Mouse (Mus musculus) ES-CJ7 (cell line): ENCODE measurements around the gene Sik1.
"Not testable (repeated sequence)": the region's sequence is repeated elsewhere in the genome, so short reads cannot be mapped to it uniquely, and the experiment has no call there.

Source experiments
- DNase-seq: peaks from one replicate; pipeline ENCODE4 v3.0.0; 2011; ENCODE audit warnings: low read depth, low spot score

The Sik1 gene

DNA sequence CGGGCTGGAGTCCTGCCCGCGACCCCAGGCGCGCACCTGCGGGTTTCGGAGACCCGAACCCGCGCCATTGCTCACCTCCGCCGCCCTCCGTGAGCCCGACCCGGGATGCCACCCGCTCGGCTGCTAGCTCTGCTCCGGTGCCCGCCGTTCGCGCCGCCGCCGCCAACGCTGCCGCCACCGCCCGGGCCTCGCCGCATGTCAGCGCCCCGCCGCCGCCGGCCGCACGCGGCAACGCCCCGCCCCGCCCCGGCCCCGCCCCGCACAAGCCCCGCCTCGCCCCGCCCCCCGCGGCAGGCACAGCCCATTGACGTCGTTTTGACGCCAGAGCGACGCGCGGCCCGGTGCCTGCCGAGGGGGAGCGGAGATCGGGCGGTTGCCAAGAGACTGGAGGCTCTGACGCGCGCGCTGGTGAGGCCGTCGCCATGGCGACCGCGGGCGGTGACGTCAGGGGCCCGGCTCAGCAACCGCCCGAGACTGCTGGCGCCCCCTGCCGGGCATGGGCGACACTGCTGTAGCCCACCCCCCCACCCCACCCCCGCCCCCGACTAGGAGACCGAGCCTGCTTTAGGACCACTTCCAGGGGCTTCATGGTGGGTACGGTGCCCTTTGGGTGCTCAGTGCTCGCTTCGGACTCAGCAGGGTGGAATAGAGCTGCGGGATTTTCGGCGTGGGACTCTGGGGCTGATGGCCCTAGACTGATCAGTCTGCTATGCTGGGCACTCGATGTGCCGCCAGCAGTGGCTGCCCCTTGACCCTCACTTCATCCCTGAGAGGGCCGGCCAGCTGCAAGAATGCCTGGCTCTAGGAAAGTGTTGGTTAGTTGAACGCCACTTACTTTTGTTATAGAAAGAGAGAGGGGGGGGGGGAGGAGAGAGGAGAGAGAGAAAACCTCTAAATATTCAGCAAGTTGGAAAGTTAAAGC lies at the start of gene Sik1:
Gene Sik1, minus strand, starts transcription at position 208 of the 922 bp plus-strand sequence.
- DNase-seq, result peak; percentile 98

DNA sequence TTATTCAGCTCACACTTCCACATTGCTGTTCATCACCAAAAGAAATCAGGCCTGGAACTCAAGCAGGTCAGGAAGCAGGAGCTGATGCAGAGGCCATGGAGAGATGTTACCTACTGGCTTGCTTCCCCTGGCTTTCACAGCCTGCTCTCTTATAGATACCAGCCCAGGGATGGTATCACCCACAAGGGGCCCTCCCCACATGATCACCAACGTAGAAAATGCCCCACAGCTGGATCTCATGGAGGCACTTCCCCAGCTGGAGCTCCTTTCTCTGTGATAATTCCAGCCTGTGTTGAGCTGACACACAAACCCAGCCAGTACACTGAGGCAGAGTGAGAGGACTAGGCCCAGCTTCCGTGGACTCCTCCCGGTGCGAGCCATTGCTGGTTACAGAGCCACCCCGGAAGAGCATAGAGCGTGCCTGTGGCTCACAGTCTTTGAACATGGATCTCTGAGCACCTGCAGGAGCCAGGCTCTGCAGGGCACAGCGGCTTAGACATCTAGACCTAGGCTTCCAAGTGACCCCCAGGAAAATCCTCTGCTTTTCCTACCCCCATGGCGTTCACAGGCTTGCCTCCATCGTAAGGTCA lies 49.7 kb upstream of the Sik1 start:
- DNase-seq, result no peak

DNA sequence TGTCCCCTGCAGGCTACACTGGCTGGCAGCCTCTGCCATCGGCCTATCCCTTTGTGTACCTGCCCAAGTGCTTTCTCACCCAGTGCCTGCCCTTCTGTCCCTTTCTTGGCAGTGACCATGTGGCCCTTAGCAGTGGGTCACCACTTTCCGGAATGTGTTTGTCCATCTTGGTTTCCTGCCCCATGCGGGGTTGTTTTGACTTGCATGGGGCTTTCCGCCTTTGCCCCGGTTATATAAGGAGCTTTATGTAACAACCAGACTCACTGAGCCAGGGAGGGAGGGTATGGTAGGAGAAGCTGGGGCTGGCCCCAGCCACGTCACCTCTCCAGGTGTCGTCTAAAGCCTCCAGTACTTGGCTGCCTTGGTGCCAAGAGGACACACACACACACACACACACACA lies 48.4 kb upstream of the Sik1 start:
- no peak for DNase-seq

DNA sequence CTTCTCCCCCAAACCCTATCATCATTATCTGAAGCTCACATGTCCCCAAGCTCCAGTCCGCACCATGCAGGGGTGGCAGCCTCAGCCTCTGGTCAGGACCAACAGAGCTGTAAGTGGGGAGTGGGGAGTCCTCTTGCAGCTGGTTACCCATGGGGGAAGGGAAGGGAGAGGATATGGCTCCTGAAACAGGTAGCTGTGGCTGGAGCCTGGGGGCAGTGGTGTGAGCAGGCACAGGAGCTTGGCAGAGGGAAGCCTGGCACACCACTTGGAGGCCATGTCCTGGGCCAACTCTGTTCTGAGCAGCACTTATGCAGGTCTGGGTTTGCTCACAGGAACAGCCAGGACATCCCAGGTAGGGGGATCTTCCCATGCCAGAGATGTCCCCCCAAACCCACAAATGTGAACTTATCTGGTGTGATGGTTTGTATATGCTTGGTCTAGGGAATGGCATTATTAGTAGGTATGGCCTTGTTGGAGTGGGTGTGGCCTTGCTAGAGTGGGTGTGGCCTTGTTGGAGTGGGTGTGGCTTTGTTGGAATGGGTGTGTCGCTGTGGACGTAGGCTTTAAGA lies 47.1 kb upstream of the Sik1 start:
- DNase-seq, result peak; percentile 22

DNA sequence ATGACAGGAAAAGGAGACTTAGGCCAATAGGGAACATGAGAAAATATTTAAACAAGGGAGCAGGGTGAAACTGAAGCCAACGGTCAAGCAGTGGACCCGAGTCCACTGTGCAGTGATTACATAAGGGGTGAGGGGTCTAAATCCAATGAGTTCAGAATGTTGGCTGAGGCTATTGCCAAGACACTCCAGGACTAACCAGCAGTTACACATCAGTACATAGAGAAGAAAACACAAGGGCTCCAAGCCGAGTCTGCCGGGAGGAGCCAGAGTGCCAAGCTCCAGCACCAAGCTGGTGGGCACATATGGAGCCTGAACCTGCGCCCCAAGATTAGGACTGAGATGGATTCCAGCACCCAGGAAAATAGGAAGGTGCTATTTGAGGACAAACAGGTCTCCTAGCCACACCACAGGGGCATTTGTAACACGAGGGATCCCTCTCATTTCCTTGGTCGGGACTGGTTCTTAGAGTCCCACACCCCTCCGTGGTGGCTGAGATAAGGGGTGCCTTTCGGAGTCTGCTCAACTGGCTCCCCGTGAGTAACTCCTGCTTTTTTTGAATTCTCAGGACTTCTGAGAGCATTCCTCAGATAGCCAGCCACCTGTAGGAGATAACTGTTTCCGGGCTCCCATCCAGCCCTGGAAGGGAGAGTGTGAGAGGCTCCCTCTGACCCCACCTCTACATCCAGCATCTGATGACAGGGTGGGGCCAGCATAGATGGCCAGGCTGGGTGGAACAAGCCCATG lies 46.0 kb upstream of the Sik1 start:
- DNase-seq, result no peak

DNA sequence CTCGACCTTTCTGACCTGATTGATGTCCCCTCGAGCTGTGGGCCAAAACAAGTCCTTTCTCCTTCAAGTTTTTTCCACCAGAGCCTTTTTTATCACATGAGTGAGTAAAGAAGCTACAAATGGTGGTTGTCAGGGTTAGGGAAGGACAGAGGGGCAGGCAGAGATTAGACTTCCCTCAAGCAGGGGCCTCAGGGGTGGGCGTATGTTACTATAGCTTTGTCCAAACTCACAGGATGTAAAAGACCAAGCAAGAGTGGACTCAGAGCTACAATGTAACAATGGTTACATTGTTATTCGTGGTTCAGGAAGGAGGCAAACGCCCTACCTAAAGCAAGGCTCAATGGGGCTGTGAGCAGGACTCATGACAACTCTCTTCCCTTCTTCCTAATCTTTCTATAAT lies 43.3 kb upstream of the Sik1 start:
- DNase-seq, result peak; percentile 48

DNA sequence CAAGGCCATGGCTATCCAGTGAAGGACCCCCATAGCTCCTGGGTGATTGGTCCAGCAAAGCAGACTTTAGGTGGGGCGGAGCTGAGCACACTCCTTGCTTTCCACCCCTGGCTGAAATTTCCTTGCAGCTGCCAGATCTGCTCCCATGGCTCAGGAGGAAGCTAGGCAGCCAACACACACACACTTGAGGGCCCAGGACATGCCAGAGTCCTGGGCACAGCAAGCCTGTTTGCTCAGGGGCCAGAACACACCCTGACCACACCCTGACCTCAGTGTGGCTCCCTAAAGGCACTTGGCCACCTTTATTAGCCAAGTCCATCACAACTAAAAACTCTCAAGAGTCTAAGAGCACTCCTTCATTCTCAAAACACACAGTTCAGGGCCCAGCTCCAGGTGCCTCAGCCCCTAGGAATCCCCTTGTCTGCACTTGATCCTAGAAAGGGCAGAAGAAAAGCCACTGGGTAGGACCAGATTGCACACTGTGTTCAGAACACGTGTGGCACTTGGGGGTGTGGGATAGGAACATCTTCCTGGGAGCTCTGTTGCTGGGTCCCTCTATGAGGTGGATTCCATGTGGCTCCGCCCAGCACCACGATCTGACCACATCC lies 41.7 kb upstream of the Sik1 start:
- no peak for DNase-seq

DNA sequence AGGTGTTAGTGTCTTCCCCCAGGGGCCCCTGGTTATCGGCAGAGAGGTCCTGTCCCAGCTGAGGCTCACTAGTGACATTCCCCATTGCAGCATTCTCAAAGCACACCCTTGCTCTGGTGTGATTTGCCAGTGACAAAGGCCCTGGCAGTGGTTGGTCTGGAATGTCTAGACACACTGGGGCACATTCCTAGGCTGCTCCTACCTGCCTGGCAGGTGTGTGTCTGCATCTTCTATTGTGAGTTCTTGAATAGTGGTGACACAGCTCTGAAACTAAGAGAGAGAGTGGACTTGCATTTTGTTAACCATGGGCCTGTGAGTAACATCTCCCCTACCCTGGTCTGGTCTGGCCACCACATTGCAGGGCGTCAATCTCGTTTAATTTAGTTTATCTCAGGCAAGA lies 41.1 kb upstream of the Sik1 start:
- no peak for DNase-seq

DNA sequence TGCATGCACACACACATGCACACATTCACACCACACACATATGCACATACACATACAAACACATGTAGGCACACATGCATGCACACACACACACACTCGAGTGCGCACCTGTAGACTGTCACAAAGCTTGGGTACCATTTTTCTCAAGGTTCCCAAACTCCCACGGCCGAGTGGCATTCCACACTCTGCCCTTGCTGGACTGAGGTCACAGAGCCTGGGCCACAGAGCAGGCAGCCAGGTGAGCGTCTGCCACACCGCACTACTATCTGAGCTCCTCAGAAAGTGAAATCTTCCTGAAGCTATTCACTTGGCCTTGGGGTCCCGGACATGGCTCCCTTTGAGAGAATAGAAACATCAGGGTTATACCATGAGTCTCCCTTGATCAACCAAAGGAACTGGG lies 40.7 kb upstream of the Sik1 start:
- DNase-seq, result no peak

DNA sequence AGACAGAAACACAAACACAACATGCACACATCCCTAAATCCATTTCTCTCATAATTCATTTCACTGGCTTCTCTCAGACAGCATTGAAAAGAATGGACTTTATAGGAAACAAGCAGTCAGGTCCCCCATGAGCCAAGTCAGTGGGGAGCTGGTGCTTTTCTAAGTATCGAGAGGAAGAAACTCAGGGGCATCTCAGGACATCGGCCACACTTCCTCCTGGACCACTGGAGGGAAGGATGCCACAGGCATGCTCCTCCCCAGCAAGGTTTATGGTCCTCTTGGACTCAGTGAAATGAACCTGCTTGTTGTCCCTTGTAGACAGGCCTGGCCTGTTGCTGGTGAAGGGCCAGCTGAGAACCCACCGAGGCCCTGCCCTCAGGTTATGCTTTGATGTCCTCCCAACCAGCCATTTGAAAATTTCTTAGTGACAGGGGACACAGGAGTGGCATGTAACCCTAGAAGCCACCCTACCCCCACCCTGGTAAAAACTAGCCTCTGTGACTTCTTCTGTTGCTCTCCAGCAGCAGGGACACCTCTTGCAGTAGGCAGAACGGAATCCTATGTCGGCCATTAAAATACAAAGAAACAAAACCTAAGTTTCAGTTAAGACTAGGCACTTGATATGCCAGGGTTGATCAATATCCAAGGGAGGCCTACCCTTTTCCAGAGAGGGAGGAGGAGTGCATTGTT lies 37.9 kb upstream of the Sik1 start:
- DNase-seq, result no peak

DNA sequence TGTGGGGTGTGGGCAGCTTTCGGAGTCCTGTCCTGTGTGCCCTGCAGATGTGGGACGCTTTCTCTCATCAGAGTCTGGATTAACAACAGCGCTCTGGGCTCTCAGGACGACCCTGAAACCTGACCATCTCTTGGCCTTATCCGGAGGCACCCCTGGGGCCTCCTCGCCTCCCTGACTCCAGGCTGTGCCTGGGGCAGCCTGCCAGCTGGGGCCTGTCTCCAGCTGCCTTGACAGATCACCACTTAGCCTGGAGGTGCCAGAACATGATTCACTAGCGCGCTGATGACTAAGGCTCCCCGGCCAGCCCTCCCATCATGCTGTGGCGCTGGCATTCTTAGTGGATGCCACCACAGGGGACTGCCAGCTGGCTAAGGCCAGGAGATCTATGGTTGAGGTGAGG lies 37.1 kb upstream of the Sik1 start:
- no peak for DNase-seq

DNA sequence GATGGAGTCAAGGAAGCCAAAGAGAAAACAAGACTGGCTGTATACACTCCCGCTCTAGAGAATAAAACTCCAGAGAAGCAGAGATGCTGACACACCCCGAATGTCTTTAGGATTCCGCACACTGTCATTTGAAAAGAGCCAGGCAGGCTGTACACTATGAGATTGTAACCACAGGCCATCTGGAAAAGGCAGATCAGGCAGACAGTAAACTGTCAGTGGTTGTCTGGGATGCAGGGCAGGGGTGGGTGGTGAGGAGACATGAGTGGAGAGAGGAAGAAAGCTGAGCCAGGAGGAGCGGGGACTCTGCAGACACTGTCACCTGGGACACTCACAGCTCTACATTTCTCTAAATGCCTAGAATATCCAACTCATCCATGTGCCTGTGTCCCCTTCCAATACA lies 36.3 kb upstream of the Sik1 start:
- DNase-seq, result no peak

DNA sequence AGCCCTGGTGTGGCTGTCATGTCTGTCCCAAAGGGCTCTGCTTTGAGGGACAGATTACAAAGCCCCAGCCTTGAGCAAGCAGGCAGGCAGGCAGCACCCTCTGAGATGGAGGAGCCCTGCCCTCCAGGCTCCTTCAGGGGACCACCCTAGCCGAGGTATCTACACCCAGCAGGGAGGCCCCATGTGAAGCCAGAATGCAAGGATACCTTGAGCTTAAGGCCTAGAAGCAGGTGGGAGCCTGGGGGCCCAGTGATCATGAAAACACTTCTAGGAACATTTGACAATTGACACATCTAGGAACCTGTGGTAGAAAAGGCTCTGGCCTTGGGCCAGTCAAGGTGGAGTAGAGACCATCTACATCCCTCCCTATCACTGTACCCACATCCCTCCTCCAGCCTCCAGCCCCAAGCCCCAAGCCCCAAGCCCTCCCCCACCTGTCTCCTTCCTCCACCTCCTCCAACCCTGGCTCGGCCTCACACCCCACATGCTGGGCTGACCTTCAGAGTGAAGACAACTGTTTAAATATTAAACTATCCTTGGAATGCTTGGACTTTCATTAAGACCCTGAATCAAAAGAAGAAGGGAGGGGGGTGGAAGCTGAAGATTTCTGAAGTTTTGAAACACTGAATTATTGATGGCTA lies 34.8 kb upstream of the Sik1 start:
- DNase-seq, result peak; percentile 41

DNA sequence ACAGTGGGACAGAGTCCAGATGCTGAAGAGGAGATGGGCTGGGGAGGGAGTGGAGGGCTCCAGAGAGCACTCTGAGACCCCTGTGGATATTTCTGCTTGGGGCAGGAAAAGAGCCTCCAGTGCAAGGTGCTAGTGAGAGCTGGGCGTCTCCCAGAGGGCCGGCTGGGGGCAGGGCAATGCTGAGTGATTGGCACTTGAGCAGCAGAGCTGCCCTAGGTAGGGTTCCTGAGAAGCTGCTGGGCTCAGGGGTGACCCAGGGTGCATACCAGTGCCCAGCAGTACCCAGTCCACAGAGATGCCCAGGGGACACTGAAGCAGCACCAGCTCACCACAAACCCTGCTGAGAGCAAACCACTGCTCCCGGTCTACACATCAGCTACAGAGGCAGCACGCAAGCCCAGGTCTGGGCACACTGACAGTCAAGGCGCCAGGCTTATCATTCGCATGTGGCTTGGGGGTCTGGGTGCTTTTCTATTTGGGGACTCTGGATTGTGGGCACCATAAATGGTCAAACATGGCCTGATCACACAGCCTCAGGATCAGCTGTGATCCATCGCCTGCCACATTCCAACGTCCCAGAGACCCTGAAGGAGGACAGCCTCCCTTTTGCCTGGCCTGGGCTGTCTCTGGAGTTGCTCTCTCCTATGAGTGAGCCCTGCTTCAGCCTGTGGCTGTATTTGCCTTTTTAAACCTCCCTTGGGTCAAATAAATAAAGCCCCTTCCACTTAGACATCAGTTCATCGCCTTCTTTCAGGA lies 34.0 kb upstream of the Sik1 start:
- DNase-seq, result no peak

DNA sequence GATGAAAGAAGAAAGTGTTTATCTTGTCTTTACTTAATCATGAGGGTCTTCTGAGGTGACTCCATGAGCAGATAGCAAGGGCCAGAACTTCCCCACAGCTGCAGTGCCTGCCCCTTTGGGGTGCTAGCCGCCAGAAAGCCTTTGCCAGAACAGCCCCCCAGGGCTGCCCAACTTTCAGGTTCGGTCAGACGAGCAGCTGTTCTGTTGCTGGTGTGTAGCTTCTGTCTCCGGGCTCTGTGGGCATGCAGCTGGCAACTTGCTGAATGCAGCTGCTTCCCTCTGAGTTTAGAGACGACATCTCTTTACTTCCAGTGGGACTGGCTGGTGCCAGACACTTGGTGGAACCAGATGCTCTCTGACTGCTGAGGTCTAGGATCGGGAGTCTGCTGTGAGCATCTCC lies 32.9 kb upstream of the Sik1 start:
- DNase-seq, result no peak

DNA sequence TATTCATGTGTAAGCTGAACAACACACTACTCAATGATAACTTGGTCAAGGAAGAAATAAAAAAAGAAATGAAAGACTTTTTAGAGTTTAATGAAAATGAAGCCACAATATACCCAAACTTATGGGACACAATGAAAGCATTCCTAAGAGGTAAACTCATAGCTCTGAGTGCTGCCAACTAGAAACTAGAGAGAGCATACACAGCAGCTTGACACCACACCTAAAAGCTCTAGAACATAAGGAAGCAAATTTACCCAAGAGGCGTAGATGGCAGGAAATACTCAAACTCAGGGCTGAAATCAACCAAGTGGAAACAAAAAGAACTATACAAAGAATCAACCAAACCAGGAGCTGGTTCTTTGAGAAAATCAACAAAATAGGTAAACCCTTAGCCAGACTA lies 29.1 kb upstream of the Sik1 start:
- not testable (repeated sequence) for DNase-seq

DNA sequence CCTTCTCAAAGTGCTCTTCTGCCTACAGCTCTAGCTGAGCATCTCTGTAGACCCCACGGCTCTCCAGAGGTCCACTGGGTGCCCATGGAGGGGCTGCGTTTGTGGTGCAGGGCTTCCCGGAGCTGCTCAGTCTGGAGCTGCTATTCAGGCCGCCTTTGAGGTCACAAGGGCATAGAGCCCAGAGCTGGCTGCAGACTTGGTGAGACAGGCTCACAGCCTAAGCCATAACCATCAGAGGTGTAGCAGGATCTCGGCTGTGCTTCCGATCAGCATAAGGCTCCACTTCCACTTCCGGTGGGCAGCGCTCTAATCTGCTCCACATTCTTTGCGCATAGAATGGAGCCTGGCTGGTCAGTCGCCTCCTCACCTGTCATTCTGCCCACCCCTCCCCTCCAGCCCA lies 23.8 kb upstream of the Sik1 start:
- DNase-seq, result no peak

DNA sequence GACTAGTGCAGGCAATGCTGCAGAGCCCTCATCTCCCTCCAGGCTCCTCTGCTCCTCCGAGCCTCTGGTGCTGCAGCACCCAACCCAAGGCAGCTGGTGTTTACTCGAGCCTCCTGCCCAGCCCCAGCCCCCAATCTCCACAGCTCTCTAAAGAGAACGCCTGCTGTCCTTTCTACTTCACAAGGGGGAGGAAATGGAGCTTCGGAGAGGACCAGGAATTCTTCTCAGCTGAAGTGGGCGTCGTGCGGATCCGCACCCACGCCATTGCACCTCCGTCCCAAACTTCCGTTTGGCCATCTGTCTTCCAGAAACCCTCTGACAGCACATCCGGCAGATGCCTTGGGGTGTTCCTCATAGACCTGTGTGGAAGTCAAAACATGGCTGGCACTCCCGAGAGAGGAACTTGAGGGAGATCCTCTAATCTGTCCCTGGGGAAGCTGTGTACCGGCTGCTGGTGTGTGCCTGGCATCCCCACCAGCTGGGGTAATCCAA lies 22.1 kb upstream of the Sik1 start:
- no peak for DNase-seq

DNA sequence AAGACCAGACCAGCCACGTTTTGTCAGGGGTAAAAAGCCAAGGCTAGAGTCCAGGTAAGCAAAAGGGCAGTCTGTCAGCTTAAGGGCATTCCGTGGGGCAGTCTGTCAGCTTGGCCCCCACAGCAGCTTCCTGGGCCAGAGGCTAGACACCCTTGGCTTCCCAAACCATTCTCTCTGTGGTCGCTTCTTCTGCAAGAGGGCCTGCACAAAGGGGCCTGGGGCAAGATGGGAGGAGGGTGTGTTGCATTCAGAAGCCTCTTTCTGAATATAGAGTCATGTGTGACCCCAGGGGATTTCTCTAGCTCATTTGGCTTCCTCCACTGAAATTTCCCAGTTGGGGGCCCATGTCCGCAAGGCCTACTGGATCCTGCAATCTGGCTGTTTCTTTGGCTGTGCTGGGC lies 21.6 kb upstream of the Sik1 start:
- DNase-seq, result no peak

DNA sequence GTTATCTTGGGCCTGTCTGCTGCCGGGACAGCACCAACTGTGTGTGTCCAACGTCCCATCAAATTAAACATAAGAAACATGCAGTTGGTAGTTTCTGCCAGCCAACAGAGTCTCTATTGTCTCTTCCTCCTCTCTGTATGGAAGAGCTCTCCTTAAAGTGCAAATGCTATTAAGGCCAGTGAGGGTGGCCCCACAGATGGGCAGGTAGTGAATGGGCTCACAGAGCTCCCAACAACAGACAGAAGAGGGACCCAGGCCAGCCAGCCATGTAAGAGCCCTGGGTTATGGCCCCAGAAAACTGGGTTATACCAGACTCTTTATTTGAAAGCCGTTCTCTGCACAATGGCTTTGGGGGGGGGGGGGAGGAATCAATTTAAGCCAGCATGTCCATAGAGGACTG lies 21.2 kb upstream of the Sik1 start:
- DNase-seq, result no peak
